Mouse (Mus musculus): ENCODE measurements around the gene L3hypdh.
A peak's percentile ranks its signal among the peaks of the same experiment; 100 is the strongest.

Gene L3hypdh

GRCm38 (mm10) chr12:72085329-72086165 is at the start of gene L3hypdh, which contains the start of gene Jkamp:
Gene L3hypdh (minus strand): TSS chr12:72085439.
Gene Jkamp (plus strand): TSS chr12:72085589.
- DNase-seq (ENCODE audit: low read depth, low spot score): peak; percentile 99

GRCm38 (mm10) chr12:72129203-72129602 is 44.0 kb upstream of the L3hypdh start:
- no peak for DNase-seq (ENCODE audit: low read depth, low spot score)

- no peak for DNase-seq (ENCODE audit: low read depth, low spot score)
Observed at GRCm38 (mm10) chr12:72115686-72116345, 30.6 kb upstream of the L3hypdh start.

- DNase-seq (ENCODE audit: low read depth, low spot score): no peak
Observed at GRCm38 (mm10) chr12:72115126-72115525, 29.9 kb upstream of the L3hypdh start.

- peak; percentile 73 for DNase-seq (ENCODE audit: low read depth, low spot score)
Observed at GRCm38 (mm10) chr12:72104525-72105281, 19.5 kb upstream of the L3hypdh start.

- DNase-seq (ENCODE audit: low read depth, low spot score): no peak
Observed at GRCm38 (mm10) chr12:72104027-72104426, 18.8 kb upstream of the L3hypdh start.

GRCm38 (mm10) chr12:72102776-72103175 is 17.5 kb upstream of the L3hypdh start:
- no peak for DNase-seq (ENCODE audit: low read depth, low spot score)

GRCm38 (mm10) chr12:72096966-72097365 is 11.7 kb upstream of the L3hypdh start:
- no peak for DNase-seq (ENCODE audit: low read depth, low spot score)

GRCm38 (mm10) chr12:72089802-72090201 is 4.6 kb upstream of the L3hypdh start:
- DNase-seq (ENCODE audit: low read depth, low spot score): no peak

GRCm38 (mm10) chr12:72086166-72086825 is 1.1 kb upstream of the L3hypdh start:
- DNase-seq (ENCODE audit: low read depth, low spot score): no peak

GRCm38 (mm10) chr12:72085024-72085328 is 263 bp downstream of the L3hypdh start:
- DNase-seq (ENCODE audit: low read depth, low spot score): no peak

GRCm38 (mm10) chr12:72084261-72085023 is 797 bp downstream of the L3hypdh start:
- DNase-seq (ENCODE audit: low read depth, low spot score): peak; percentile 27

GRCm38 (mm10) chr12:72083265-72083664 is 2.0 kb downstream of the L3hypdh start:
- DNase-seq (ENCODE audit: low read depth, low spot score): no peak

GRCm38 (mm10) chr12:72082370-72082769 is 2.9 kb downstream of the L3hypdh start:
- no peak for DNase-seq (ENCODE audit: low read depth, low spot score)

GRCm38 (mm10) chr12:72081961-72082360 is 3.3 kb downstream of the L3hypdh start:
- no peak for DNase-seq (ENCODE audit: low read depth, low spot score)

- no peak for DNase-seq (ENCODE audit: low read depth, low spot score)
Observed at GRCm38 (mm10) chr12:72078248-72078647, 7.0 kb downstream of the L3hypdh start.

- peak; percentile 71 for DNase-seq (ENCODE audit: low read depth, low spot score)
Observed at GRCm38 (mm10) chr12:72070327-72071269, 14.6 kb downstream of the L3hypdh start, which contains the start of gene Gpr135. Gene Gpr135 (minus strand): TSS chr12:72071125.

GRCm38 (mm10) chr12:72069626-72070326 is 15.5 kb downstream of the L3hypdh start:
- peak; percentile 37 for DNase-seq (ENCODE audit: low read depth, low spot score)

GRCm38 (mm10) chr12:72057780-72058179 is 27.5 kb downstream of the L3hypdh start:
- no peak for DNase-seq (ENCODE audit: low read depth, low spot score)

All from embryo, embryonic 11.5 days (tissue).